Mouse (Mus musculus) layer of hippocampus, postnatal 36 days (tissue): ENCODE measurements at regions not wholly inside any gene's neighbourhood (a gene's known extent, or its start where the extent isn't known, plus 50 kb on each side); places are given as distances from the start of the nearest gene placed in this dataset.
"Not testable (repeated sequence)": the region's sequence is repeated elsewhere in the genome, so short reads cannot be mapped to it uniquely, and the experiment has no call there.

ENCODE experiments used
- DNase-seq, 2 experiments: peaks; one replicate each; pipeline ENCODE4 v3.0.0; 2022

DNA sequence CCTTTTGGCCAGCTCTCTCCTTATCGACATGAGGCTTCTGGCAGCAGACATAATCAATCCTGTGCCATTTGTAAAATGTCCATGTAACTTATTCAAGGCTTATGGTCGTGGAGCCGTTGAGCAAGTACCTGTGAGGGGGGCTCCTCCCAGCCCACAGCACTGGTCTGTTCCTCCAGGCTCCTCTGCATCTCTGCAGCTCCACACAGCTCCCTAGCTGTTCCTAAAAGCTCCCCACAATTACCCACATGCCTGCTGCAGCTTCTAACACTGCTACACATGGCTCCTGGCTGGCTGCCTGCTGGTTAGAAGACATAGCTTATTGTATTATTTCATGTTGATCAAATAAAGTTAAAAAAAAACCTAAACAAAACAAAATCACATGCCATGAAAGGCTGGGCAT, 77.9 kb downstream of the Tcp10c start:
- not testable (repeated sequence) for DNase-seq

DNA sequence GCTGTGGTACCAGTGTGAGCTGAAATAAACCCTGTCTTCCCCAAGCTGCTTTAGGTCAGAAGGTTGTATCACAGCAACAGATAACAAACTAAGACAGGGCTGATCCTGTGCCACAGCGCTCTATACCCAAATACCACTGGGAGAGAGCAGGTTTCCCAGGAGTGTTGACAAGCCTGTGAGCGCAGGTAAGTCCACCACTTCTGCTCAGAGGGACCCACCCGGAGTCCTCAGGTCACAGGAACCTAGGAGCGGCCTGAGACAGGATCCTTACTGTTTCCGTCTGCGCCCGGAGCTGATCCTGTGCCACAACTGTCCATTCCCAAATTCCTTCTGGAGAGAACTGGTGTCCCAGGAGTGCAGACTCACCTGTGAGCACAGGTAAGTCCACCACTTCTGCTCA, 79.8 kb downstream of the Tcp10c start:
- not testable (repeated sequence) for DNase-seq

DNA sequence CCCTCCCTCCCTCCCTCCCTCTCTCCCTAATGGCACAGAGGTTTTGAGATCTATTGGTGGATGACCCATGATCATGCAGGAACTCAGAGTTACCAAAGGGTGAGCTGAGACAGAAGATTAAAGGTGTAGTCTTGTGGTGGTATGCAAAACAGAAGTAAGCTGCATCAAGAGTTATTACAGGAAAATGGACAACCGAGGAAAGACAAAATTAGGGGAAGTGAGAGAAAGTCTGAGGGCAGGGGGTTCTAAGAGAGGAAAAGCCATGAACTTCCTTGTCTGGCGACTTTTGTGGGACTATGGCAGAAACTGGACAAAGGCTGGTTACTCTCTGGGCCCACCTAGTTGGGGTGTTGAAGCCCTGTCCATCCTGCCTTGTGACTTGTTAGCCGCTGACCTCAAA, 84.4 kb downstream of the Tcp10c start:
- not testable (repeated sequence) for DNase-seq

DNA sequence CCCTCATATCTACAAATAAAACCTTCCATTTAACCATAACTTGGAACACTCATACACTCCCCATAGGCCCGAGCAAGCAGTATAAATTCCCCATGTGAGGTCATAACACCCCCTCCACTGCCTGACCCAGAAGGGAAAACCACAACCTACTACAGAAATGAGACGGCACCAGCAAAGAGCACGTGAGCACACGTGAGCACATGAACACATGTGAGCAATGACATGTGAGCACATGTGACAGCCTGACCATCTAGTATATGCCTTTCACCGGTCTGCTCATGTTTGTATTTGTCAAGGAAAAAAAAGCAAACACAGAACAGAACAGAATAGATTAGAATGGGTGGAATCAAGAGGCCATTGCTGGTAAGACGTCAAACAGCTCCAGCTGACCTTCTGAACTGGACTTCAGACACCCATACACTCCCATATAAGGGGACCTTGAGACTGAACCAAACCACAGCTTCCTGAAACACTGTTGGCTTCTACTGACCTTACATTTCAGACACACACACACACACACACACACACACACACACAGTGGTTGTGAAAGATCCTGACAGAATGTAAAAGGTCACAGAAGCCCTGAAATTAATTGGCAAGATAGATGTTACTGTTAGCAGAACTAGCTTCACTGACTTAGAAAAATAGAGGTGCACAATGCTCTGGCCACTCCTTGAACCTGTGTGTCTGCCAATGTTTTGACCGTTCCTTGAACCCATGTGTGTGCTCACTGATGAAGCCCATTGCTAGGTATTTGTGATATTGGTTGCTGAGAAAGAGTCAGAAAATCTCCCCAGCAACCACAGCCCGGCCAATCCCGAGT, 86.5 kb downstream of the Tcp10c start:
- DNase-seq = not testable (repeated sequence)

DNA sequence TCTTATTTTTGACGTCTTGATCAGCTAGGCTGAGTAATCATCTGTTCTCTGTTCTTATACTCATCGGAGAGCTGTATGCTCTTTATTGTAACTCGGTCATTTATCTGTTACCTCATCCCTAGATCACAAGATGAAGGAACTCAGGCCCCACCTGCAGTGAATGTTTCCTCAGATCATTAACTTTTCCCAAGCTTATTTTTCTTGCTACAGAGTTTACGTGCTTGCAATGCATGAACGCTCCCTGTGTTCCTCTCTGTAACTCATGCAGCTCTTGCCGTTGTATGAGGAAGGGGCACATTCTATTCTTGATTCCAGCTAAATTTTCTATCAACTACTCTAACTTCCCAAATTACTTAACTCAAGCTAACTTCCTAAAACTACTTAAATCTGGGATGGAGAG, 87.9 kb downstream of the Tcp10c start:
- DNase-seq = not testable (repeated sequence)

DNA sequence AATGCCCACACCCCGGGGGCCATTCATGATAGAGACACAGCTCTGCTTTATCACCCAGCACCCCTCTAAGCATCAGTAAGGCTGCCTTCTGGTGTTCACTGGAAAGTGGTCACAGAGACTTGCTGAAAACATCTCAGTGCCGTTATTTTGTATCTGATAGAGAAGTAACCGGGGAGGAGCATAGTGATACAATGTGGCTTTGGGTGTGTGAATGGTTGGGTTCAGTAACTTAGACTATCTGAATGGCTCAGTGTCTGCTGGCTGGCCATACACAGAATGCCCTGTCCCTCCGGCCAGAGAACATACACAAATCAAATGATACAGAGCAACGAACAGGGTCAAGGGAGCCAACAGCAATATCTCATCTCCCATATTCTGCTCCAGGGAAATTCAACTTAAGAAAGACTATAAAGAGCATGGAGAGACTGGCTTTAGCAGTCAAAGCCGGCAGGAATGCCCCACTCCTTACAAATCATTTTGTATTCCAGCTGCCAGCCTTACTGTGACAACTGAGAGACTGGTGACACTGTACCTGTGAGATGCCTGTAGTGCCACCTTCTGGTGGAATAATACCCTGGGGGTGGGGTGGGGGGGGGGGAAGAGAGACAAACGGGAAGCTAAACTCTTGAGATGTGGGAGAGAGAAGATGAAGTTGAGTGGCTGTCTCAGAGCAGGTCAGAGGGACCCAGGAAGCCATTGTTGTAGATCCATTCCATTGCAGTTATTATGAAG, 102.7 kb downstream of the Tcp10c start:
- not testable (repeated sequence) for DNase-seq

DNA sequence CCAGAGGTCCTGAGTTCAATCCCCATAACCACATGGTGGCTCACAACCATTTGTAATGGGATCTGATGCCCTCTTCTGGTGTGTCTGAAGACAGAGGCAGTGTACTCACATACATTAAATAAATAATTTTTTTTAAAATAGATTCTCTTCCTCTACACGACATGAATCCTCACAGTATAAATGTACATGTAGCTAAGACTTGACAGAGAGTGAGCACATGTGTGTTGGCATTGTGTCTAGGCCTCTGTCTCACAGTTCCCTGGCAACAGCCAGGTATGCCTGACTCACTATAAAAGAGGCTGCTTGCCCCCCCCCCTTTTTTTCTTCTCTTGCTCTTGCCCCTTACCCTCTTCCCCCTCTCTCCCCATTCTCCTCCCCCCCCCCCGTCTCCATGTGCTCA, 103.6 kb downstream of the Tcp10c start:
- not testable (repeated sequence) for DNase-seq

DNA sequence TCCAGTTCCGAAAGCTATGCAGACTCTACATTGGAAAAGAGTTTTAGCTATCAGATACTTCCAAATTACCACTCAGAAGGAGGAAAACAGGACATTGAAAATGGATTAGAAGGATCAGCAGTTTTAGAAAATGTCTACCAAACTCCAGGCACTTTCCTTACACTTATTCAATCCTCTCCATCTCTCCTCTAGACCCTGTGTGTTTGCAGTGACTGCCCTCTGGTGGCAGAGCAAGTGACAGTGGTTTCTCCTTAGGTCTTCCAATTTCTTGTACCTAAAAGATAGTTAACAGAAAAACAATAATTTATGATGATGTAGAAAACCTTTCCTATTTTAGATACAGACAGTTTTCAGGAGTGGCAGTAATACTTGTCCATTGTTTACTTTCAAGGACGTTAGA, 104.4 kb downstream of the Tcp10c start:
- DNase-seq = not testable (repeated sequence)

DNA sequence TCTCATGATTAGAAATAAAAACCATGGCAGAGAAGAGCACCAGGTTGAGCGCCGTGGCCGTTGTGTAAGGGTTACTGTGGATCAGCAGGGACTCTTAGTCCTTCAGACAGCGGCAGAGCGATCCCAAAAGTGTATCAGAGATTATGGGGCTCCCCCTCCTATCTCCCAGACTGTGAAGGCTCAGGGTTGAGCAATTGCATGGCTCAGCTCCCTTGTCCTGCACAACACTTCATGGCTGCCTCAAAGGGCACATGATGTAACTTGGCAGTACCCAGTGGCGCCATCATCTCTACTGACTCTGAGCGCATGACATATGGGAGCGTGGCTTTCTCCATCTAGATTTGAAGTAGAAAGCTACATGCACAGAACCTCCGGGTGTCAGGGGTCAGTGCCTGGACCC, 108.3 kb downstream of the Tcp10c start:
- DNase-seq = not testable (repeated sequence)

DNA sequence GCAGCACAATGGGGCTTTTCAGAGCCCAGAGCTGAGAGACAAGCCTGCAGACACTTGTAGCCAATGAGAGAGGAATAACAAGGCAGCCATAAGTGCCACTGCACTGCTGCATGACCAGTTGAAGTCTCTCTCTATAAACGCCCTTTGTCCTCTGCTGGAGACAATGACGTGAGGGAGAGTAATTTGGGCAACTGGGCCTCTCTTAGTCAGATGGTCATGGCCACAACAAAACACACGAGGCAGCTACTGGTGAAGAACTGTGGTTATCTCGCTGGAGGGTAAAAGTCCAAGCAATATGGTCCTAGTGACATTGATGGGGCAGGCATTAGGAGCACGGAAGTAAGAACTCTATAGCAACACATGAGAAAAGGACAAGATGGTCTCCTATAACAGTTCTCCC, 111.5 kb downstream of the Tcp10c start:
- DNase-seq = not testable (repeated sequence)

DNA sequence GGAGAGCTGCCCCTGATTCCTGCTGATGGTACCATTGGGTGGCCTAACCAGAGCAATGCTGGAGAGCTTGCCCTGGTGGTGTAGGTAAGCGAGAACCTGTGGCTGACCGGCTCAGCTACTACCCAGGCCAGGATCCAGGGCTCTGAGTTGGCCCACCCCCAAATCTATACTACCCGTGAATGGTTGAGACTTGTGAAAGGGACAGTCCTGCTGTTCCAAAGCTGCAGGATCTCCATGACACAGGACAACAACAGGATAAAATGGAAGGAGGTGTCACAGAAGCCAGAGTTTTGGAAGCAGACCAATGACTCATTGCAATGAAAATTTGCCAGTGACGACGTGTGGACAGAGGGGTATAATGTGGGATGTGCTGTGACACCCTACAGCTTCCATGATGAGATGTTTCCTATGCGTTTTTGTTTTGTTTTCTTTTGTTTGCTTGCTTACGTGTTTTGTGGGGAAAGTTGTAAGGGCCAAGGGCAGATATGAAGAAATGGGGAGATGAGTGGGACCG, 115.6 kb downstream of the Tcp10c start:
- DNase-seq = not testable (repeated sequence)

DNA sequence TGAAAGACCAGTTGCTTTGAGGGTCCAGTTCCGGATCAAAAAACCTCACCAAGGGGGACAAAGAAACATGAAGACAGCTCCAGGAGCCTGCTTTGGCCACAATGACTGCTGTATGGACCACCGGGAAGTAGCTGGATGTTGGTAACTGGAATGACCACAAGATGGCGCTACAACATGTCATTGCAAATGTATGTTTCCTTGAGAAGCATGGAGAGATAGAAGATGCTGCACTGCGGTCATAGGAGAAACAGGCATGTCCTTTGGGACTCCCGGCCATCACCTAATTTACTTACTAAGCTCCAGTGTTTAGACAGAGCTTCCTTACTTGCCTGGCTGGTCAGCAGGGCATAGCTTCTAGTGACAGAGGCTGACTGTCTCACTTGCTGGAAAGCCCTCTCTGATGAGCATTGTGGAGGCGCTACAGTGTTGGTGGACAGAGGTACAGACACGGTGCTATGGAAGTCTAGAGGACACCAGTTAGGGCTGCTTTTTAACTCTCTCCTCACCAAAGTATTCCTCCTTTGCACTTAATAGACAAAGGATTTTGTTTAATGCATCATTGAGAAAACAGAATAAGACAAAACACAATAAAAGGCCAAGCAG, 118.2 kb downstream of the Tcp10c start:
- DNase-seq = peak; percentile 59 to 75

DNA sequence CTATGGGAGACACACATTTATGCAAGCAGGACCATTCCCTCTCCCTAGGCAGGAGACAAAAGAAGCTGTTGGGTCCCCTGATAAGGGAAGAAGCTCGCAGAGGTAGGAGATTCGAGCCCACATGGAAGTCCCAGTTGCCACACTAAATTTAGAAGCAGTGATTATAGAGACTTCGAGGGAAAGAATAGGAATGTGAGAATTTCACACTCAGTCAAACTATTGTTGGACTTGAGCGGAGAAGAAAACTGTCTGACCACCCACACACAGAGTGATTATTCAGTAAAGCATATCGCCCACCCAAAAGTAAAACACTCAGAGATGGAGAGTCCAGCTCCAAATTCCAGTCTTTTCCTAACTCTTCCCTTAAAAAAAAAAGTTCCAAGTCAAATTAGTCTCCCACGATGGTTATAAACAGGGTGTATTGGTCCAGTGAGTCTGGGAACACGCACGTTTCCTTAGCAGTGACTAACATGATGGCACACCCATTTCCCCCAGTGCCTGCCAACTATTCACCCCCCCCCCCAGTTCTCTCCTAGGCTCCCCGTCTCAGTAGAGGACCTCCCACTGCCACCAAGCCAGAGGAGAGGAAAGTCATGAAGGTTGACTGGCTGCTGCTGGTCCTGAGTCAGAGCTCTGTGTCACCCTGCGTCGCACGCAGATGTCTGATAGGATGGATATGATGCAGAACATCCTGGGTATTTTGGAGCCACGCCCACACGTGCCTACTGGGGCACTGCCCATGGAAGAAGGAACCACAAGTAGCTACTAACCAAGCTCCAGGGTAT, 120.1 kb downstream of the Tcp10c start:
- no peak for DNase-seq

DNA sequence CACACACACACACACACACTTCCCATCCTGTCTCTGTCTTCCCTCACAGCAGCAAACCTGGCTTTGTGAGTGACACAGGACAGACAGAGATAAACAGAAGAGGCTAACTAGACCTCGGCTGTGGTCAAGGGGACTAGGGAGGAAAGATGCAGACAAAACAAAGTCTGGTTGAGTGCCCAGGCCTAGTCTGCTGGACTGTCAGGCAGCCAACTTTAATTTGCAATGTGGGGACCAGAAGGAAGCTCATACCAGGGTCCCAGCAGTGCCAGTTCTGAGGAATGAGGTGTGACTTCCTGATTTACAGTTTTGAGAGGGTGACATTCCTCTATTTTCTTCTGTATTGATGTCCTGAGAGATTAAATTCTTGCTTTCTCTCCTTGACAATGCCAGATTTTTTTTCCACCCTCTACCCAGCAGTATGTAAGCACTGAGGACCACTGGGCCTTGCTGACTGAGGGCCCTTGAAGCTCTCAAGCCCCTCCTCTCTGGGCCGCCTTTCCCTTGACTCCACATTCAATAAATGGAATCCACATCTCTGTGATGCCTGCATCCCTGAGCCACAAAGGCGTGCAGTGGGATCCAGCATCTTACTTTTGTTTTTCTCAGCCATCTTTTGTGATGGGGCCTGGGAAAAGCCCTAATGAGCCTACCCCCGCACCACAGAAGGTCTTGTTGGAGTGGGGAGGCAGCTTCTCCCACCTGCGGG, 124.6 kb downstream of the Tcp10c start:
- no peak for DNase-seq

DNA sequence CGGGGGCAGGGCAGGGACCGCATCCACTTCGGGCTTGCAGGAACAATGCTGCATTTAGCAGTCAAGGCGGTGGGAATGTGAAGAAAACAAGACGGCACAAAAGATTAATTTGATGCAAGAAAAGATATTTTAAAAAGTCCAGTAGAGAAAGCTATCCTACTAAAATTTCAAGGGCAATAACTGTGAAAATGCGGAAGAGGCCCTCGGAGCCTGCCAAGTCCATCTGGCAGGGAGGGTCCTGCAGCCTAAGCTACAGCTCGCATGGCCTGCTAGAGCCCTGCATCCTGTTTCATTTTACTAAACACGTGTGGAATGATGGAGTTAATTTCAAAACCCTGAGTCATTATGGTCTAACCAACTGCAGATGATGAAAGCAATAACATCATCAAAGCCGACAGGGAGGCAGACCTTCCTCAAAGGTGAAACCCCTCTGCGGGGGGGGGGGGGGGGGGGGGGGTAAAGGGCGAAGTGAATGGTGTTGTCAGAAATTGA, 125.2 kb downstream of the Tcp10c start:
- no peak for DNase-seq

DNA sequence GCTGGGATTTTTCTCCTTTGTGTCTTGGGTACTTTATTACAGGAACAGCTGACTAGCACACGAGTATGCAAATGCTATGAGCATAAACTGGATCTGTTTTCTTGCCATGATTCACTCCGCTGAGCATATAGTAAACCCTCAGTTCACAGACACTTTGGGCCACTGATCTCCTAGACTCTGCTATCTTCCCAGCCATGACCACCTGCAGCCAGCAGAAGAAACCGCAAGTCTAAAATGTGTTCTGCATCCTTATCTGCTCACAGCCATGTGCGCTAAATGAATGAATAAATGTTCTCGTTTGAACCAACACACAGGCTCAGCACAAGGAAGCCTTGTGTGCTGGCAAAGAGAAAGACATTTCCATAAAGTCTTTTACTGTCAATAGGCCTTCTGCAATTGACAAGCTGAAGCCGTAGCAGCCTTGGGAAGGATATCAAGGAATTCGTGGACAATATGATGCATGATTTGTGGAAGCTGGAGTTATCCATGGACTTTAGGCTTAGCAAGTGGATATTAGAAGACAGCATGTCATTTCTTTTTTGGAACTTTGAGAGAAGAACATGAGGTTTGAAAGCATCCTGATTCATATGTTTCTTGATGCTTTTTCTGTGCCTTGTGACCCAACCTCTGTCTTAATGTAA, 127.2 kb downstream of the Tcp10c start:
- DNase-seq = peak; percentile 16 to 27

DNA sequence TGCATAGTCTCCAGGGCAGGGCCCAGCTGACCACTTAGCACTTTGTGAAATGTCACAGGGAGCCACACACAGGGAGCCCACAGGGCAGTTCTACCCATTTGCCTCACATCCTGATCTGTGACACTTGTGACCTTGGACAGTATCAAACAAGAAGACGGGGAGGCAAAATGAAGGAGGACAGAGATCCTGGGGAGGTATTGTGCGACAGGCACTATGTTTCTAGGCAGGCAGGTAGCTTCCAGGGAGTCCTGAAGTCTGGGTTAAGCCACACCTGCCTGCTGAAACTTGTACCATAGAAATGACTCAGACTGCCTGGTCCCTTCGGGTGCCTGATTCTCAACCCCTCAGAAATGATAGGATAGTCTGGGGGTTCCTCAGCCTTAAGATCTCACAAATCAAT, 127.8 kb downstream of the Tcp10c start:
- no peak for DNase-seq

DNA sequence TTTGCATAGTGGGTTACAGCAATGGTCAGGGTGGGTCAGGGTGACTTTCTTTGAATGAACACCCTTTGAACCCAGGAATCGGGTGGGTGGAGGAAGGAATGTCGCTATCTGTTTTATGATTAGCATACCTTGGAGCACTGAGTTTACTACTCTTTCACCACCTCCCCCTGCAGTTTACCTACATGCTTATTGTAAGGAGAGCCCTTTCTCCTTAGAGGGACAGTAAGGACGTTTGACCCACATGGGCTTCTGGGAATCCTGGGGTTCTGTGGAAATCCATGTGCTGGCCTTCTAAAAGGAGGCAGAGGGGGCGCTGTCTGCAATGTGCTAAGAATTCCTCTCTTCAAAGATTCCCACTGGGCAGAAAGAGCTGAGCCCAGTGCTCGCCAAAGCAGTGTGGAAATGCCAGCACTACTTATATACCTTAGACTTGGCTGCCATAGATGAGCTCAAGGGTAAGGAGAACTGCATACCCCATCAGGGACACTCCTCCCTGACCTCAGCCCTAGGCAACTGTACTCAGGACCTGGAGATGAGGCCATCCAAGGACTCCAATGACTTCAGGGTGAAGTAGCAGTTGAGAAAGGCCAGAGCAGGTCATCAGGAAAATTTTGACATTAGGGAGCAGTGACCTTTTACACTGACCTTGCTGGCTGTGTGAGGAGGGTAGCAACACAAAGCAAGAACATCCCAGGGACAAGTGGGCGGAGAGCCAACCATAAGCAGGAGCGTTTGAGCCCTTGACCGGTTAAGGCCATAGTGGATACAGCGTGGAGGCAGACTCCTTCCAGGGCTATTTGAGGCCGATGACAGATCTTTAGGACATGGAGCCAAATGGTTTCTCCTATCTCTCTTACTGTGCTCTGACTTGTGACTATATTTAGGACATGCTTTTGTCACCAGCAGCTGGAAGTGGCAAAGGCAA, 133.2 kb downstream of the Tcp10c start:
- no peak for DNase-seq

DNA sequence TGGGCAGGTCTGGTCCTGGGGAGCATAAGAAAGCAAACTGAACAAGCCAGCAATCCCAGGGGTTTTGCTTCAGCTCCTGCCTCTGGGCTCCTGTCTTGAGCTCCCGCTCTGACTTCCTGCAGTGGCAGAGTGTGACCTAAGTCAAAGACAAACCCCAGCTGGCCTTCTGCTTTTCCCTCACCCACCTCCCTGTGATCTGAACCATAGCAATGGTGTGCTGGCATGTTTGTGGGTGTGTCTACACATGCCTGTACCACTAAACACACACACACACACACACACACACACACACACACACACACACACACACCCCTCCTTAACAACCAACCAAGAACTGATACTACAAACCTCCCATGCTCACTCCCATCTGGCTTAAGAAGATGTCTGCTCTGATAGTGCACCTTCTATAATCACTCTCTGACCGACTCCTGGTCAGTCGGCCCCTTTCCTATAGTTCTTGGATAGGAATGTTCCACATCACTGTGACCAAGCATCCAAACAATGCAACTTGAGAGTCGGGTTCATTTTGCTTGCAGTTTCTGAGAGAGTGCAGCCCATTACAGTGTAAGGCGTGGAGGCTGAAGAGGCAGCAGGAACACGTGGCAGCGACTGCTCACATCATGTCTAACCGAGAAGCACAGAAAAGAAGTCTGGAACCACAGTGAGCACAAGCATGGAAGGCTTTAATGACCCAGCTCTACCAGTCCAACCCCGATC, 134.4 kb downstream of the Tcp10c start:
- no peak for DNase-seq
